Mouse (Mus musculus): ENCODE measurements around the gene Slc29a2.

DNA sequence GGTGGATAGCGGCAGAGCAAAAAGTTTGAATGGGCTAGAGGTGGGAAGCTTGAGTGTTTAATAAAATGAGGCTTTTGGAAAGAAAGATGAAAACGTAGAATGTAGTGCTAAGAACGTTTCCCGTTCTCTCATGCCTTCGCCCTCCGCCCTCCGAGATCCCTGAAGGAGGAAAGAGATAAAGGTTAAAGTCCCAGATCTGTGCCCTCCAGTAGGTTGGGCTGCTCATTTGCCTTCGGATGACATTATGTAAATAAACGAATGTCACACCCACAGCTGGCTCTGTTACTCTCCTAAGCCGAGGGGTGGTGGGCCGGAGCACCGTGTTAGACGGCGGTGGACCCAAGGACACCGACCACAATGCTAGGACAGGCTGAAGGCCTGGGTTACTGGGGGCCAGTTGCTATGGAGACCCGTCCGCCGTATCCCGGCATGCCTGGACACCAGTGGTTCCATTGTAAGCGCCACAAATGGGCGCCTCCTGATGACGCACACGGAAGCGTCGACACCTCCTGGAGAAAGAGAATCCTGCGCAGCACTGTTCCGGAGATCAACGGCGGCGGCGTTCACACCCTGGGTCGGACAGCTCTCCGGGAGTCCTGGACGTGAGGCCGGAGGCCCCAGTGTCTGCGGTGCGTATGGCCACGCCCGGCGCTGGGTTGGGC, 17.3 kb downstream of the Slc29a2 start, which contains the start of gene Brms1:
- TF ChIP-seq CTCF (IDR thresholded peaks at IDR 0.05; ENCODE audit: insufficient read depth, low read length) (no peak), POLR2A (IDR thresholded peaks at IDR 0.05; ENCODE audit: borderline replicate concordance, extremely low read depth, low read depth, low read length) (peak; percentile 82; the same call in 1 of the 2 replicates)
